Mouse (Mus musculus): ENCODE data around the gene Hoxd10. TPM values are rescaled to one million over a fixed set of nuclear protein-coding genes. Genes with fewer than 3 reads are reported as not detected.

Gene Hoxd10
- polyA plus RNA-seq, 1 experiment from 2014 or later, result not detected

DNA sequence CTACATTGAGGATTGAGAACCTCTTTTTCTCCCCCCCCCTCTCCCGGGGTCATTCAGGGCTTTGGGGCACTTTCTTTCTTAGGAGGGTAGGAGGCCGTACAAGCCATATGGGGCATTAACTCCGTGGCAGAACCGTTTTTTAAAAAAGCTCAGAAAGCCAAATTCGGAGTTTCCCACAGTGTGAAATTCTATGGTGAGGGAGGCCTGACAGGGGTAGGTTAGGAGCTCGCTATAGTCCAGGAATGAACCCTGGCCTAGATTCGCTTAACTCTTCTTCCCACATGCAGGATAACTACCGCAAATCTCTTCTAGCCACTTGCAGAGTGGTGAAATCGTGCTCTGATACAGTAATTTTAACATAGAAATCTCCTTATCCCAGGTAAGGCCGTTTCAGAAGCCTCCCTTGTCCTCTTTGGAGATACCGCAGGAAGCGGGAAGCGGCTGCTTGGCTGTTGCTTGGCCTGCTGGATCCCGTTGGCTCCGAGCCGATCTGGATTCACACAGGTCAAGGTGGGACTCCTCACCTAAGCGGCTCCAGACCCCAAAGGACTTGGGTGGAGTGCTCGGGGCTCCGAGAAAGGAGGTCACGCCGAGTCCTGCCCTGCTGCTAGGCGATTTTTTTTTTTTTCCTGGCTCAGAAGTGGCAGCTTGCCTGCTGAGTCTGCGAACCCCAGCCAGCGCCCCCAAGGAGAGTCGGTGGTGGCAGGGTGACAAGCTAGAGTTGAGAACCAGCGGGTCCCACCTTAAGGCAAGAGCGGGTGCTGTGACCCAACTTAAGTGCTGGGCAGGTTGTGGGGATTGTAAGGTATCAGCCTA, 43.5 kb downstream of the Hoxd10 start:
- no peak overlapping the region for H3K27ac ChIP-seq (replicated peaks; ENCODE audit: low read depth, low read length)
- WGBS, result under 1% methylated on average over 27 of the region's 27 CpGs
- H3K9me3 ChIP-seq (replicated peaks; ENCODE audit: control insufficient read depth, low read length), result no peaks in the 10 kb centered on the region
- ATAC-seq (replicated peaks; ENCODE audit: insufficient number of reproducible peaks, low FRiP score, low TSS enrichment, low read depth), result no peak
- H3K4me1 ChIP-seq (ENCODE audit: control insufficient read depth, insufficient read depth, low read length), result no peaks in the 10 kb centered on the region
- no peak overlapping the region for H3K4me2 ChIP-seq (ENCODE audit: low read depth, low read length)
- no peaks in the 10 kb centered on the region for H3K36me3 ChIP-seq (replicated peaks; ENCODE audit: control insufficient read depth, insufficient read depth, low read depth, low read length)
- peaks cover 95% of the 10 kb centered on the region for H3K27me3 ChIP-seq (ENCODE audit: control insufficient read depth, insufficient read depth, low read length)
- H3K9ac ChIP-seq (replicated peaks; ENCODE audit: low read length), result no peak overlapping the region
- DNase-seq (ENCODE audit: low spot score), result peak; percentile 36
- H3K4me3 ChIP-seq (ENCODE audit: low read depth, low read length), result no peak overlapping the region

DNA sequence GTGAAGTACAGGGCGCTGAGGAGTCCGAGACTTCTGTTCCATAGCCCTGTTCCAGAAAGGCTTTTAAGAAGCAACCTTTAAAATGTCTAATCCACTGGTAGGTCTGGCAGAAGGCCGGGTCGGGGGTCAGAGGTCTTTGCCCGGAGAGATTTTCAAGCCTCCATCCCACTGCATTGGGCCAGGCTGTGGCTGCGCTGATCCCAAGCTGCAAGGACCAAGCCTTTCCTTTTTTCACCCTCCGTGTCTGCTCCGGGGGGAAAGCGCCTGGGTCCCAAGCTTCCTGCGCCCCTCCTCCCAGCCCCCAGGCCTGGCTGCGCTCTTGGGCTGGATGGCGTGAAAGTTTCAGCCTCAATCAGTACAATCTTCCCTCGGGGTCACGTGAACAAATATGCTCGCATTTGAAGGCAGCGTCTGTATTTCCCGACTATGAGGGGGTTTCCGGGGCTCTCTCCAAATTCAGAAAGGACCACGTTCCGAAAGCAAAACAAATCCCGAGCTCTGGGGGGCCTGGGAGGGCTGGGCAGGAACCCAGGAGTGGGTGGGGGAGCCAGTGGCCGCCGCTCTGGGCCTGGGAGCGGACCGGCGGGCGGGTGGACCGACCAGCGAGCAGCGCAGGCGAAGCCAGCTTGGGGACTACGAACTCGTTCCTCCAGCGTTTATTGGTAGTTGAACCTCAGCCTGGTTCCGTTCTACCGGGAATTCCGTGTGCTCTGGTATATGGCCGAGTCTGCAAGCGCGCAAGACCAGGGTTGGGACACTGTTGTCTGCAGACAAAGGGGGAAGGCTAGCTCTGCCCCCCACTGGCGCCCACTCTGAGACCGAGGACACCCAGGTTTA, 44.3 kb downstream of the Hoxd10 start:
- H3K9ac ChIP-seq (replicated peaks; ENCODE audit: low read length), result no peak overlapping the region
- DNase-seq (ENCODE audit: low spot score) (peak; percentile 26), ATAC-seq (replicated peaks; ENCODE audit: insufficient number of reproducible peaks, low FRiP score, low TSS enrichment, low read depth) (no peak)
- no peaks in the 10 kb centered on the region for H3K36me3 ChIP-seq (replicated peaks; ENCODE audit: control insufficient read depth, insufficient read depth, low read depth, low read length)
- no peak overlapping the region for H3K4me3 ChIP-seq (ENCODE audit: low read depth, low read length)
- H3K27ac ChIP-seq (replicated peaks; ENCODE audit: low read depth, low read length), result no peak overlapping the region
- H3K4me1 ChIP-seq (ENCODE audit: control insufficient read depth, insufficient read depth, low read length), result no peaks in the 10 kb centered on the region
- WGBS, result under 1% methylated on average over 42 of the region's 42 CpGs
- H3K4me2 ChIP-seq (ENCODE audit: low read depth, low read length), result peak overlapping the region; percentile 5; the same call in 1 of the 2 replicates
- no peaks in the 10 kb centered on the region for H3K9me3 ChIP-seq (replicated peaks; ENCODE audit: control insufficient read depth, low read length)
- peaks cover 95% of the 10 kb centered on the region for H3K27me3 ChIP-seq (ENCODE audit: control insufficient read depth, insufficient read depth, low read length)

DNA sequence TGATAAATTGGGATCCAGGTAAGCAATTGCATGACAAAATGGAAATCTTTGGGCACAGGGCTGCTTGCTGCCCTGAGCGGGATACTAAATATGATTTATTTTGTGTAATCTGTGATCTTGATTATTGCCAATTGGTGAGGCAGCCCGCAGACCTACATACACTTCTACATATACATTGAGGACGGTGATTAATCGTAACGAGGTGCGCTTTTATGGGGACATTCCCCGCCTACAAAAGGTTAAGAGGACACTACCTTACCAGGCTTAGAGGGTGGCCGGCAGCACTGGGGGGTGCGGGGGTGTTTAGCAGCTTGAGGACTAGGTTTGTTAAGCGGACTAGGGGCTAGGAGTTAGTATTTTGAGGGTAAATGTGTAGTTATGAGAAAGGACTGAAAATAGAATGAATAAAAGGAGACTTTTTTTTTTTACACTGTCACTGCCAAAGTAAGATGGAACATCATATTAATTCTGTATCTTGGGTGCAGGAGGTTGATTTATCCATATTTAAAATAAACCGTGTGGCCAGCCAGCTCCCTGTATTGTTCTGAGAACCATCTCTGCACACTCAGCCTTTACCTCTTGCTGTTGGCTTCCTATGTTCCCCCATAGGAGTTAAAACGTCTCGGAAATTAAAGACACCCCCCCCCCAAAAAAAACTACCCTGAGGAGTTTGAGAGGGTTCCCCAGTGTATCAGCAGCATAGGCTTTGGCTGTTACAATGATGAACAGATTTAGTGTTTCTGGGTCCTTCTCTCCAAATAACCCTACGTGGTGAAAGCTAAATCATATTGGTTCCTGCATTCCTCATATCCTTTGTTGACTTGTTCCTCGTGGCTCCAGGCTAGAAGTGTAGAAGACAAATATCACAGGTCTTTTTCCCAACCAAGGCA, 45.2 kb downstream of the Hoxd10 start:
- H3K4me2 ChIP-seq (ENCODE audit: low read depth, low read length), result no peak overlapping the region
- no peak for DNase-seq (ENCODE audit: low spot score)
- peaks cover 97% of the 10 kb centered on the region for H3K27me3 ChIP-seq (ENCODE audit: control insufficient read depth, insufficient read depth, low read length)
- WGBS, result 2% methylated on average over 15 of the region's 15 CpGs
- H3K36me3 ChIP-seq (replicated peaks; ENCODE audit: control insufficient read depth, insufficient read depth, low read depth, low read length), result no peaks in the 10 kb centered on the region
- no peaks in the 10 kb centered on the region for H3K4me1 ChIP-seq (ENCODE audit: control insufficient read depth, insufficient read depth, low read length)
- ATAC-seq (replicated peaks; ENCODE audit: insufficient number of reproducible peaks, low FRiP score, low TSS enrichment, low read depth), result no peak
- no peak overlapping the region for H3K9ac ChIP-seq (replicated peaks; ENCODE audit: low read length)
- H3K9me3 ChIP-seq (replicated peaks; ENCODE audit: control insufficient read depth, low read length), result no peaks in the 10 kb centered on the region
- H3K27ac ChIP-seq (replicated peaks; ENCODE audit: low read depth, low read length), result no peak overlapping the region
- no peak overlapping the region for H3K4me3 ChIP-seq (ENCODE audit: low read depth, low read length)

DNA sequence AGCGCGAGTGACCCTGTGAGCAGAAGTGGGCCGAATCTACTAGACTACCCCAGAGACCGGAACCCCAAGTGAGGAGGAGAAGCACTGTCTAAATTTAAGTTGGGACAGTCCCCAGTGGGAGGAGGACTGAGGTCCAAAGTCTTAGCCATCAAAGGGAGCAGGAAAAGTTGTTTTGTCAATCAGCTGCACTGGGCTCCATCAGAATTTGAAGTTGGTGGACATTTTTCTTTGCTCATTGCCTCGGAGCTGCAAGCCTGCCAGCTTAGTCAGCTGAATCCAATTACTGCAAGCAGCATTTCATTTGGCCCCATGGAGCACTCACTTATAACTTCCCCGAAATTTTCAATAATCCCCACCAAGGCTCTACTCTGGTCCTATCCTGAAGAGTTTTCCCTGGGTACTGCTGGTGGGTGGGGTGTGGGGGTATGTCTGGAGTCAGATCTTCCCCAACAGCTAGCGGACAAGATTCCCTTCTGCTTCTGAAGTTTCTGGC, 45.9 kb downstream of the Hoxd10 start:
- DNase-seq (ENCODE audit: low spot score) (no peak), ATAC-seq (replicated peaks; ENCODE audit: insufficient number of reproducible peaks, low FRiP score, low TSS enrichment, low read depth) (no peak)
- H3K9me3 ChIP-seq (replicated peaks; ENCODE audit: control insufficient read depth, low read length), result no peaks in the 10 kb centered on the region
- no peak overlapping the region for H3K4me3 ChIP-seq (ENCODE audit: low read depth, low read length)
- no peak overlapping the region for H3K27ac ChIP-seq (replicated peaks; ENCODE audit: low read depth, low read length)
- no peak overlapping the region for H3K9ac ChIP-seq (replicated peaks; ENCODE audit: low read length)
- H3K4me1 ChIP-seq (ENCODE audit: control insufficient read depth, insufficient read depth, low read length), result no peaks in the 10 kb centered on the region
- WGBS, result 2% methylated on average over 7 of the region's 7 CpGs
- no peak overlapping the region for H3K4me2 ChIP-seq (ENCODE audit: low read depth, low read length)
- H3K27me3 ChIP-seq (ENCODE audit: control insufficient read depth, insufficient read depth, low read length), result peaks cover 91% of the 10 kb centered on the region
- H3K36me3 ChIP-seq (replicated peaks; ENCODE audit: control insufficient read depth, insufficient read depth, low read depth, low read length), result no peaks in the 10 kb centered on the region

GRCm38 (mm10) chr2:74738623-74739475, 47.1 kb downstream of the Hoxd10 start:
- Histone ChIP-seq H3K9me3 (replicated peaks; ENCODE audit: control insufficient read depth, low read length) (no peaks in the 10 kb centered on the region), H3K9ac (replicated peaks; ENCODE audit: low read length) (no peak overlapping the region; the same call in 1 of the 2 replicates), H3K27me3 (ENCODE audit: control insufficient read depth, insufficient read depth, low read length) (peaks cover 89% of the 10 kb centered on the region), H3K4me2 (ENCODE audit: low read depth, low read length) (no peak overlapping the region), H3K4me3 (ENCODE audit: low read depth, low read length) (no peak overlapping the region), H3K27ac (replicated peaks; ENCODE audit: low read depth, low read length) (no peak overlapping the region), H3K4me1 (ENCODE audit: control insufficient read depth, insufficient read depth, low read length) (no peaks in the 10 kb centered on the region), H3K36me3 (replicated peaks; ENCODE audit: control insufficient read depth, insufficient read depth, low read depth, low read length) (no peaks in the 10 kb centered on the region)
- no peak for DNase-seq (ENCODE audit: low spot score)
- ATAC-seq (replicated peaks; ENCODE audit: insufficient number of reproducible peaks, low FRiP score, low TSS enrichment, low read depth), result no peak
- WGBS, result under 1% methylated on average over 20 of the region's 20 CpGs

GRCm38 (mm10) chr2:74739476-74739800, 47.7 kb downstream of the Hoxd10 start:
- no peak for ATAC-seq (replicated peaks; ENCODE audit: insufficient number of reproducible peaks, low FRiP score, low TSS enrichment, low read depth)
- H3K4me3 ChIP-seq (ENCODE audit: low read depth, low read length), result no peak overlapping the region
- peaks cover 92% of the 10 kb centered on the region for H3K27me3 ChIP-seq (ENCODE audit: control insufficient read depth, insufficient read depth, low read length)
- no peaks in the 10 kb centered on the region for H3K9me3 ChIP-seq (replicated peaks; ENCODE audit: control insufficient read depth, low read length)
- H3K36me3 ChIP-seq (replicated peaks; ENCODE audit: control insufficient read depth, insufficient read depth, low read depth, low read length), result no peaks in the 10 kb centered on the region
- no peak overlapping the region for H3K27ac ChIP-seq (replicated peaks; ENCODE audit: low read depth, low read length)
- H3K4me2 ChIP-seq (ENCODE audit: low read depth, low read length), result no peak overlapping the region
- no peaks in the 10 kb centered on the region for H3K4me1 ChIP-seq (ENCODE audit: control insufficient read depth, insufficient read depth, low read length)
- DNase-seq (ENCODE audit: low spot score), result no peak
- WGBS, result 2% methylated on average over 2 of the region's 2 CpGs
- H3K9ac ChIP-seq (replicated peaks; ENCODE audit: low read length), result no peak overlapping the region

DNA sequence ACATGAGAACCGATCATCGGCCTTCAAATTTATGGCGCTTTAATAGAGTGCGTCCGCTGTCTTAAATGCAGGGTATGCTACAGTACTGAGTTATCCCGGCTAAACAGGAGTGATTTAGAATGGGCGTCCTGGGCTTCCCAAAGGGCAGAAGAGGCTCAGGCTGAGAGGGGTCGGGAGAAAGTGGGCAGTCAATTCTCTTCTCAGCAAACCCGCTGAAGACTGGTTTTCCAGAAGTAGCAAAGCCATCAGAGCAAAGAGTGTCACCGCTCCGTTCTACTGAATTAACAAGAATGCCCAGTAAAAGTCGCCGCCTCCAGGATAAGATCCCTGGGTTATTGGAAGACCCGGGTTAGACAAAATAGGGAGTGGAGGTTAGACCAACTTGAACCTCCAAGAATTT, 48.1 kb downstream of the Hoxd10 start:
- no peaks in the 10 kb centered on the region for H3K4me1 ChIP-seq (ENCODE audit: control insufficient read depth, insufficient read depth, low read length)
- peaks cover 92% of the 10 kb centered on the region for H3K27me3 ChIP-seq (ENCODE audit: control insufficient read depth, insufficient read depth, low read length)
- ATAC-seq (replicated peaks; ENCODE audit: insufficient number of reproducible peaks, low FRiP score, low TSS enrichment, low read depth), result no peak
- no peak overlapping the region for H3K4me2 ChIP-seq (ENCODE audit: low read depth, low read length)
- H3K36me3 ChIP-seq (replicated peaks; ENCODE audit: control insufficient read depth, insufficient read depth, low read depth, low read length), result no peaks in the 10 kb centered on the region
- no peak overlapping the region for H3K27ac ChIP-seq (replicated peaks; ENCODE audit: low read depth, low read length)
- no peak for DNase-seq (ENCODE audit: low spot score)
- no peak overlapping the region for H3K4me3 ChIP-seq (ENCODE audit: low read depth, low read length)
- no peaks in the 10 kb centered on the region for H3K9me3 ChIP-seq (replicated peaks; ENCODE audit: control insufficient read depth, low read length)
- no peak overlapping the region for H3K9ac ChIP-seq (replicated peaks; ENCODE audit: low read length)
- 1% methylated on average over 14 of the region's 14 CpGs for WGBS

Data from embryonic facial prominence, embryonic 11.5 days (tissue).